Mouse (Mus musculus): ENCODE results near the gene Haus2. TPM values are rescaled to one million over a fixed set of nuclear protein-coding genes. Genes with fewer than 3 reads are reported as not detected.

Gene Haus2
- 17.9 to 22.0 TPM (median 20.4 TPM) in 4 replicates for total RNA-seq (2023)

DNA sequence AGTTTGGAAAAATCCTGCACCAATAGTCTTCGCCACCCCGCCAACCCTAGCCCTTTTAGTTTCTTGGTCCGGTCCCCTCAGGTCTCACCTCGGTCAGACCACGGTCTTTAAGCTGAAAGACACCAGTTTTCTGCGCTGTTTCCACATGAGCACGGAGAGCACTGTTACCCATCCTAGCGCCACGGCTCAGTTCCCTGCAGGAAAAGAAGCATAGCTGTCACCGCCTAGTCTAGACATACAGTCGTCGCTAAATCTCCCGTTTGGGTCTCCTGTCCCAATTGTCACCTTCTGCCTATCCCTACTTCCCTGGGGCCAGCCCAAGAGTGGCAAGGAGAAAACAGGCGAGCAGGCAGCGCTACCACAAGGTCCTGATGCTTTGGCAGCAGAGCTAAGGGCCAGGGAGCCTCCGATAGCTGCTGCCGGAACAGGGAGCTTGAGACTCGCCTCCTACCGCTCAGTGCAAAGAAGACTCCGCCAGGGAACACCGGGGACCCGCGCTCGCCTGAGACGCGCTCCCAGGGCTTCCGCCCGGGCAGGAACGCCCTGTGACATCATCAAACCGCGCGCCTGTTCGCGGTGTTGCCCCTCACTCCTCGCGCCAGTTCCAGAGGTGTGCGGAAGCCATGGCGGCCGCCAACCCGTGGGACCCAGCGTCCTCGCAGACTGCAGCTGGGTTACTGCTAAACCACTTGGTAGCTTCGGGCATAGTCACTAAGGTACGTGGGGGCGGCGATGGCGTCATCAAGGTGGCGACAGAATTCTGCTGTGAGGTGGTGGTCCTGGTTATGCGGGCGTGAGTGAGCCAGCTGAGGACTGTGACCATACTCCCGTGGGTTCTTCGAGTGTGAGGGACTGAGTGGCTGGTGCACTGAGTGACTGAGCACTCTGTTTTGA, at the start of gene Haus2, which contains the start of gene Lrrc57:
Gene Haus2 (plus strand): TSS at position 554 of the 894 bp plus-strand sequence.
Gene Lrrc57 (minus strand): TSS at position 691 of the 894 bp plus-strand sequence.

DNA sequence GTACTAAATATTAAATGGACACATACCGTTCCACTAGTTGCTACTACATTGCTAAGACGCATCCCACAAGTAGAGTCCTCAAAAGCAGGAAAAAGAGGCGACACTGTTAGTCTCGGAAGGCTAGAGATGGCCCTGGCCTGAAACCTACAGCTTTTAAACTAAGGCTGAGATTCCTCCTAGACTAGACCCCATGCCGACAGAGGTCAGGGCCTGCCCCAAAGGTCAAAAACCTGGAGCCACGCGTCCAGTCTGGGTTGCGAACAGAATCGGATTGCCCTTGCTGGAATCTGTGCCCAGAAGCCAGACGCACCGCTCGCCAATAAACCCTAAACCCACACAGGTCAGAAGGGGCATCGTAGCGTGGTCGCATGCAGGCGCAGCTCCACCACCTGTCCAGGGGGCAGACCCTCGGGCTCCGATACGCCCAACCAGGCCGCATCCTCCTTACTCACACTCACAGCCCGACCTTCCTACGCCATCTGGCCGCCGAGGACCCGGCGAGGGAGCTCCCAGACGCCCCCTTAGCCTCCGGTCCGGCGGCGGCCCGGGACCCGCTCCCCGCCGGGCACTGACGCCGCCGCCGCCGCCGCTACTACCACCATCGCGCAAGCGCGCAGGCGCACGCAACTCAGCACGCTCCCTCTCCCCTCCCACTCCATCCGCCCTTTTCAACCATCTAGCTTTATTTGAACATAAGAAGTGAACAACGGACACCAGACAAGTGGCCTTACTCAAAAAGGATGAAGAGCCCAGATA, 45.8 kb upstream of the Haus2 start, which contains the start of gene Zfp106:
Gene Zfp106 (minus strand): TSS at position 609 of the 756 bp plus-strand sequence.

DNA sequence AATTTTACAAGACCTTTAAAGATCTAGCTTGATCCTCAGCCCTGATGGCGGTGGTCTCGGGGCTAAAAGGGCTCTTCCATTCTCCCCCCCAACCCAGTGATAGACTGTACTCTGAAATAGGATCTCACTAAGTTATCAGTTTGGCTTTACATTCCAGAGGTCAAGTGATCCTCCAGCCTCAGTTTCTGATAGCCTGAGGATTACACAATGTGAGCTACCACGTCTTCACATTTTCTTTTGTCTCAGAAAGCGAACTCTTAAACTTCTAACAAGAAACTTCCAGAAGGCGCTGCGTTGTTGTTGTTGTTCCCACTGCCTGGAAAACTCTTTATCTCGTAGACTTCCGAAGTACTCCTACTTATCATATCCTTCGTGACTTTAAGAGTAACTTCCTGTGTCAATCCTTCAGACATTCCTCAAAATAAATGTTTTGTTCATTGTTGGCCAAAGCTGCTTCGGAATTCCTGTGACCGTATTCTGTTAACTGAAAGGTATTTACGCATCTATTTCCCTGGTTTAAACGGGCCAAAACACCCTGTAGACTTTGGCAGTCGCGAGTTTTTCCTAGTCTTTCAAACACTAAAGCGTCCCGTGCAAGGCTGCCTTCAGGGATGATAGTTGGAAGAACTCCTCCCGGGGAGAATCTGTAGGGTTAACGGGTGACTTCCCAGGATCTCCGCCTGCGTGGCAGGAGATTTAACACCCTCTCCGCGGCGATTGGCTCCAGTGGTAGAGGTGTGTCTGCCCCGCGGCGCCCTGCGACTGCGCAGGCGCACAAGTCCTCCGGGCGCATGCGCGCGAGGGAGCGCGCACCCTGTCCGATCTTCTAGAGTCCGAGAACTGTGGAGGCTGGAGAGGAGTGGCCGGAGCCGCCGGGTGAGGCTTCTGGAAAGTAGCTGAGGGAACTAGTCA, 42.0 kb upstream of the Haus2 start, which contains the start of gene Snap23:
Gene Snap23 (plus strand): TSS at position 786 of the 912 bp plus-strand sequence.

DNA sequence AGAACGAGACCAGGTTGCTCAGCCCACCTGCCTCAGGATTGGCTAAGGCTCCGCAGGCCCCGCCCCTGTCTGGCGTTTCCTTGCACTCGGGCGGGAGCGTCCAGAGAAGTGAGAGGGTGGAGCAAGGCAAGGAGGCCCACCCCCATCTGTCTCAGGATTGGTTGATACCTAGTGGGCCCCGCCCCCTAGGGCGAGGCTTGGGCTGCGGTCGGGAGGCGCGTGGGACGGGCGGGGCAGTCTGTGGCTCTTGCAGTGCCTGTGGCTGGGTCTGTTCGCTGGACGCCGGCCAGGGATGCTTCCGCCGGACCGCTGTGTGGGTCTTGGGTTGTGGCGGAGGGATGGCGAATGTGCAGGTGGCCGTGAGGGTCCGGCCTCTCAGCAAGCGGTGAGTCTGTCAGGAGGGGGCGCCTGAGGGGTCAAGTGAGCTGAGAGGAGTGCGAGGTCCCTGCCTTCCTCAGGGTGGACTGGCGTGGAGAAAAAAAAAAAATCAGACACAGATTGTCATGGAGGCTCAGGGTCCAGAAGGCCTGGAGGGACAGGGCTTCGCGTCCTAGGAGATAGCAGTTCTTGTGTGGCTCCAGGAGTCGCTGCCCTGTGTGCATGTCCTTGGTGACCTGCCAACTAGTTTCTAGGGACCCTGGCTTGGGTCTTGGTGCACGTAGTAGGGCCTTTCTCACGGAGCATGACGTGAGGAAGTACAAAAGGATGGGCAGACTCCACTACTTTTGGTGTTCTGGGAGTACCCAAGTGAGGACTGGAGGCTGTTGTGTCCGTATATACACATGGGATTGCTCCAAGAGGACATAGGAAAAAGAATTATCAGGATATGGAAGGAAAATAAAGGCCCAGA, 19.9 kb downstream of the Haus2 start, which contains the start of gene Stard9:
Gene Stard9 (plus strand): TSS at position 236 of the 850 bp plus-strand sequence.

Other genes with a start within 250 kb of the Haus2 start
- 41.0 to 54.8 TPM (median 42.9 TPM) in 4 replicates for gene Ganc, start 205.5 kb upstream of the Haus2 start, total RNA-seq (2023)
- 51.9 to 54.2 TPM (median 54.0 TPM) in 4 replicates for gene Tmem87a, start 205.3 kb upstream of the Haus2 start, total RNA-seq (2023)
- gene Capn3, start 153.4 kb upstream of the Haus2 start, total RNA-seq (2023): 0.73 to 2.2 TPM (median 1.4 TPM) in 4 replicates
- 116 to 120 TPM (median 119 TPM) in 4 replicates for gene Zfp106, start 45.5 kb upstream of the Haus2 start, total RNA-seq (2023)
- gene Snap23, start 41.7 kb upstream of the Haus2 start, total RNA-seq (2023): 36.5 to 52.1 TPM (median 46.1 TPM) in 4 replicates
- 24.5 to 36.5 TPM (median 30.2 TPM) in 4 replicates for gene Lrrc57, start 137 bp downstream of the Haus2 start, total RNA-seq (2023)
- gene Stard9, start 19.7 kb downstream of the Haus2 start, total RNA-seq (2023): 0.39 to 0.81 TPM (median 0.74 TPM) in 4 replicates
- gene Cdan1, start 240.7 kb downstream of the Haus2 start, total RNA-seq (2023): 34.4 to 43.8 TPM (median 36.6 TPM) in 4 replicates
- 5.8 to 12.8 TPM (median 8.4 TPM) in 4 replicates for gene Ttbk2, start 241.2 kb downstream of the Haus2 start, total RNA-seq (2023)